Mouse (Mus musculus): Measurements from ENCODE around the gene Rps27rt. TPM values are rescaled to one million over a fixed set of nuclear protein-coding genes. Genes with fewer than 3 reads are reported as not detected.
"Not testable (repeated sequence)": the region's sequence is repeated elsewhere in the genome, so short reads cannot be mapped to it uniquely, and the experiment has no call there.

Rps27rt gene
- polyA plus RNA-seq (2015; fragmentation: Nextera tagmentation; extraction: Ambion mirVana), result 111 and 184 TPM in 2 replicates

DNA sequence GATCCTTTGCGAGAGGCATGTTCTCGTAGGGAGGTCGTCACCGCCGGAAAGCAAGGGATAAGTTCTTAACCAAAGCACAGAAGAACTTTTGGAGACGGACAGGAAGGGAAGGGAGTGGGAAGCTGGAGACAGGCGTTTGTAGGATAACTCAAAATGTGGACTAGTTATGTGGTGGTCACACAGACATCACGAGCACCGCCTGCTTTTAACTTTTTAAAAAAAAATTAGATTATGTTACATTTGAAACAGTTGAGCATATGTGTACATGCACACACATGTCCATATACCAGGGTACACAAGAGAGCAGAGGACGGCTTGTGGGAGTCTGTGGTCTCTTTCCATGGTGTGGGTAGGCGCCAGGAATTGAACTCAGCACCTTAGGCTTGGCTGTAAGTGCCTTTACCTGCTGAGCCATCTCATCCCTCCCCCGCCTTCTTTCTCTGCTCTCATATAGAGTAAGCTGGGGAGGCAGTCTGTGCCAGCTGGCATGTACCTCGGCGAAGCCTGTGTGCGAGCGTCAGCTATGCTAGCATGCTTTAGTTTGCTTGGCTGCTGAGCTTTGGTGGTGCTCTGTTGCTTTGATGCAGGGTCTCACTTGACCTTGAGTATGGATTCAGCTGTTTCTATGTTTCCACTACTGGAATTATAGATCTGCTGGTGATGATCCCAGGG, at the start of gene Rps27rt:
Rps27rt (minus strand) TSS at position 51 of the 672 bp plus-strand sequence.
- Histone ChIP-seq H3K27ac (replicated peaks) (no peak within 1 kb of the TSS), H3K9me3 (replicated peaks) (no peaks in the 10 kb centered on the region), H3K4me3 (replicated peaks) (no peak within 1 kb of the TSS), H3K36me3 (replicated peaks) (no peaks in the 10 kb centered on the region), H3K4me1 (replicated peaks) (no peaks in the 10 kb centered on the region), H3K9ac (no peak within 1 kb of the TSS), H3K4me2 (no peak within 1 kb of the TSS), H3K27me3 (peaks cover 37% of the 10 kb centered on the region)
- WGBS (ENCODE audit: insufficient replicate concordance), result 76% methylated on average over 16 of the region's 16 CpGs
- ATAC-seq (ENCODE audit: insufficient read depth), result no peak

- H3K9ac ChIP-seq; ATAC-seq (ENCODE audit: insufficient read depth); H3K4me3 ChIP-seq (replicated peaks); H3K27ac ChIP-seq (replicated peaks); H3K4me2 ChIP-seq; H3K9me3 ChIP-seq (replicated peaks); H3K4me1 ChIP-seq (replicated peaks); H3K27me3 ChIP-seq; H3K36me3 ChIP-seq (replicated peaks): not testable (repeated sequence)
- 73% methylated on average over 1 of the region's 1 CpGs for WGBS (ENCODE audit: insufficient replicate concordance)
Observed at GRCm38 (mm10) chr9:115031046-115031445, 48.5 kb upstream of the Rps27rt start.

DNA sequence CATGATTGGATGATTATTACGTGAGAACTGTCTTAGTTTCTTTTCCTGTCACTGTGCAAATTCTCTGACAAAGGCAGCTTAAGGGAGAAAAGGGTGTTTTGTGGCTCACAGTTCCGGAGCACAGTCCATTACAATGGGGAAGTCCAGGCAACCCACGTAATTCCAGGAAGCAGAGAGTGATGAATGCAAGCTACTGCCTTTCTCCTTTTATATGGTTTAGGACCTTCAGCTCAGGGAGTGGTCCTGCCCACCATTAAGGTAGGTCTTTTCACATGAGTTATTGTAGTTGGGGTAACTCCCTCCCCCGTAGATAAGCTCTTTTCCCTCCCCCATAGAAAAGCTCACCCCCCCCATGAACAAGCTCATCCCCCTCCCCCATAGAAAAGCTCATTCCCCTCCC, 48.0 kb upstream of the Rps27rt start:
- Histone ChIP-seq H3K4me1 (replicated peaks) (no peaks in the 10 kb centered on the region), H3K9me3 (replicated peaks) (no peaks in the 10 kb centered on the region), H3K27ac (replicated peaks) (no peak overlapping the region), H3K9ac (no peak overlapping the region), H3K27me3 (no peaks in the 10 kb centered on the region), H3K36me3 (replicated peaks) (no peaks in the 10 kb centered on the region), H3K4me2 (no peak overlapping the region), H3K4me3 (replicated peaks) (no peak overlapping the region)
- no peak for ATAC-seq (ENCODE audit: insufficient read depth)
- 47% methylated on average over 4 of the region's 4 CpGs for WGBS (ENCODE audit: insufficient replicate concordance)

DNA sequence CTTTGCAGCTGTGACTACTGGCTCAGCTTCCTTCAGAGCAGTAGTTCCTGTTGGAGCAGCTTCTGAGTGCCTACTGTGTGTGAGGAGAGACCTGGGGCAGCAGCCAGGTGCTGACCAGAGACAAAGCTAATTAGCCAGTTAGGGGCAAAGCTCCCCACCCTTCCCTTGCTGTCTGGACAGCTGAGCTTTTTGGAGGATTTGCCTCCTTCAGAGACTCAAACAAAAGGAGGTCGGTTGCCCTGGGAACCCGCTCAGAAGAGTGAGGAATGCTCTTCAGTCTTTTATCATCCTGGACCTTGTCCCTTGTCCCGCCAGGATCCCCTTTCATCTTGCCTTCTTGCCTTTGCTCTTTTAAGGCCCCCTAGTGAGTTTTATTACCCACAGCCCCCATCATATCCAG, 46.8 kb upstream of the Rps27rt start:
- no peak overlapping the region for H3K4me3 ChIP-seq (replicated peaks)
- no peak overlapping the region for H3K9ac ChIP-seq
- no peaks in the 10 kb centered on the region for H3K27me3 ChIP-seq
- no peak overlapping the region for H3K4me2 ChIP-seq
- 46% methylated on average over 3 of the region's 3 CpGs for WGBS (ENCODE audit: insufficient replicate concordance)
- H3K4me1 ChIP-seq (replicated peaks), result no peaks in the 10 kb centered on the region
- no peak overlapping the region for H3K27ac ChIP-seq (replicated peaks)
- ATAC-seq (ENCODE audit: insufficient read depth), result no peak
- H3K36me3 ChIP-seq (replicated peaks), result no peaks in the 10 kb centered on the region
- no peaks in the 10 kb centered on the region for H3K9me3 ChIP-seq (replicated peaks)

- Histone ChIP-seq H3K4me2 (no peak overlapping the region), H3K36me3 (replicated peaks) (no peaks in the 10 kb centered on the region), H3K27me3 (no peaks in the 10 kb centered on the region), H3K27ac (replicated peaks) (no peak overlapping the region), H3K9me3 (replicated peaks) (no peaks in the 10 kb centered on the region), H3K9ac (no peak overlapping the region), H3K4me3 (replicated peaks) (no peak overlapping the region), H3K4me1 (replicated peaks) (no peaks in the 10 kb centered on the region)
- no peak for ATAC-seq (ENCODE audit: insufficient read depth)
- 73% methylated on average over 10 of the region's 10 CpGs for WGBS (ENCODE audit: insufficient replicate concordance)
Observed at GRCm38 (mm10) chr9:115023708-115024383, 41.3 kb upstream of the Rps27rt start.

- no peak overlapping the region for H3K4me2 ChIP-seq
- no peak for ATAC-seq (ENCODE audit: insufficient read depth)
- no peaks in the 10 kb centered on the region for H3K9me3 ChIP-seq (replicated peaks)
- no peaks in the 10 kb centered on the region for H3K27me3 ChIP-seq
- no peaks in the 10 kb centered on the region for H3K4me1 ChIP-seq (replicated peaks)
- no peak overlapping the region for H3K27ac ChIP-seq (replicated peaks)
- no peak overlapping the region for H3K4me3 ChIP-seq (replicated peaks)
- WGBS (ENCODE audit: insufficient replicate concordance), result 52% methylated on average over 3 of the region's 3 CpGs
- H3K9ac ChIP-seq, result no peak overlapping the region
- no peaks in the 10 kb centered on the region for H3K36me3 ChIP-seq (replicated peaks)
Observed at GRCm38 (mm10) chr9:115023137-115023536, 40.6 kb upstream of the Rps27rt start.

DNA sequence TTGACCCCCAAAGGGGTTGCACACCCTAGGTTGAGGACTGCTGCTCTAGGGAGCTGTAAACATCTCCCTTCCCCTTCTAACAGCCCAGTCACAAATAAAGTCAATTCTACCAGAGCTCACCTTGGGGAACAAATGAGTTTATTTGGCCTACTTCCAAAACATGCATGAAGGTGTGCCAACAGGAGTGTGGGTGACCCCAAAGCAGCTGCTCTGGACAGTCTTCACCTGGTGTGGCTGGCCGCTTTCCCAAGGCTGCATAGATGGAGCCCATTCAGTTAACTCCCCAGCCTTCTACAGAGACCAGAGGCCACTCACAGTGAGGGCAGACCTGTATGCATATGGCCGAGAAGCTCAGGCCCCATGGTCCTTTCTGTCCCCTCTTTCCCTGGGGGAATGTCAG, 38.9 kb upstream of the Rps27rt start:
- H3K4me3 ChIP-seq (replicated peaks), result no peak overlapping the region
- no peaks in the 10 kb centered on the region for H3K9me3 ChIP-seq (replicated peaks)
- H3K27ac ChIP-seq (replicated peaks), result no peak overlapping the region
- no peaks in the 10 kb centered on the region for H3K27me3 ChIP-seq
- no peak for ATAC-seq (ENCODE audit: insufficient read depth)
- H3K9ac ChIP-seq, result no peak overlapping the region
- no peaks in the 10 kb centered on the region for H3K36me3 ChIP-seq (replicated peaks)
- no peak overlapping the region for H3K4me2 ChIP-seq
- no peaks in the 10 kb centered on the region for H3K4me1 ChIP-seq (replicated peaks)
- 57% methylated on average over 2 of the region's 2 CpGs for WGBS (ENCODE audit: insufficient replicate concordance)

DNA sequence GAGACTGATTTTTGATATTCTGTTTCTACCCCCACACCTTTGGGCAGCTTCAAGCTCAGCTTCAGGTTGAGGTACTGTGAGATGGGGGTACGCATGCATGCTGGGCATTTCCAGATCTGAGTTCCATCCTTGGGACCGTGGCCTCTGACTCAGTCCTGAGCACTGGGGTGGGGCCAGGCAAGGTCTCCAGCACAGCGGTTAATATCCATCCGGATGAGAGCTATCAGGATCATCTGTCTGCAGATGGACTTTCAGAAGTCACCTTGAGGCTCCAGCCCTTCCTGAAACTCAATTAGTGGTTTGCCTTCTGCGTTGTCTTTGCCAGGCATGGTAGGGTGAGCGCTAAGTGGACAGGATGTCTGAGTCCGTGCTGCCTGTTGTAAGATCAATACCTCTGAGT, 37.6 kb upstream of the Rps27rt start:
- Histone ChIP-seq H3K36me3 (replicated peaks) (no peaks in the 10 kb centered on the region), H3K4me2 (no peak overlapping the region), H3K4me3 (replicated peaks) (no peak overlapping the region), H3K4me1 (replicated peaks) (no peaks in the 10 kb centered on the region), H3K27me3 (no peaks in the 10 kb centered on the region), H3K27ac (replicated peaks) (no peak overlapping the region), H3K9me3 (replicated peaks) (no peaks in the 10 kb centered on the region), H3K9ac (no peak overlapping the region)
- WGBS (ENCODE audit: insufficient replicate concordance), result 70% methylated on average over 7 of the region's 7 CpGs
- no peak for ATAC-seq (ENCODE audit: insufficient read depth)

DNA sequence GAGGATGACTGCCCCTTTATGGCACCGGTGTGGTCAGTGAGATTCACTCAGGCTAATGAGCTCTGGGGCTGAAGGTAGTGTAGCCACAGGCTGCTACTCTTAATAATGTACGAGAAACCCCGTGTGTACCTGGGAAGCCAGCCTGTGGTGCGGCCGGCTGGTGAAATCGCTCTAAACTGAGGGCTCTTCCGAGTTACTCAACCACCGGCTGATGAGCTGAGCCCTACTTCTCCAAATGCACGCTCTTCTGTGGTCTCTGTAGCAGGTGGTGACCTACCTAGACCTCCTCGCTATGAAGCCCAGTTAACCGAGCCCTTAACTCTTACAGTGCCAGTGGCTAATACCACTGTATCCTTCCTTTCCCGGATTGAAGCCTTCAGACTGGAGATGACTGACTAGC, 29.8 kb upstream of the Rps27rt start:
- no peaks in the 10 kb centered on the region for H3K27me3 ChIP-seq
- H3K4me3 ChIP-seq (replicated peaks), result no peak overlapping the region
- H3K27ac ChIP-seq (replicated peaks), result no peak overlapping the region
- no peak overlapping the region for H3K9ac ChIP-seq
- H3K9me3 ChIP-seq (replicated peaks), result no peaks in the 10 kb centered on the region
- no peak overlapping the region for H3K4me2 ChIP-seq
- WGBS (ENCODE audit: insufficient replicate concordance), result 41% methylated on average over 12 of the region's 12 CpGs
- ATAC-seq (ENCODE audit: insufficient read depth), result no peak
- H3K36me3 ChIP-seq (replicated peaks), result no peaks in the 10 kb centered on the region
- H3K4me1 ChIP-seq (replicated peaks), result no peaks in the 10 kb centered on the region

DNA sequence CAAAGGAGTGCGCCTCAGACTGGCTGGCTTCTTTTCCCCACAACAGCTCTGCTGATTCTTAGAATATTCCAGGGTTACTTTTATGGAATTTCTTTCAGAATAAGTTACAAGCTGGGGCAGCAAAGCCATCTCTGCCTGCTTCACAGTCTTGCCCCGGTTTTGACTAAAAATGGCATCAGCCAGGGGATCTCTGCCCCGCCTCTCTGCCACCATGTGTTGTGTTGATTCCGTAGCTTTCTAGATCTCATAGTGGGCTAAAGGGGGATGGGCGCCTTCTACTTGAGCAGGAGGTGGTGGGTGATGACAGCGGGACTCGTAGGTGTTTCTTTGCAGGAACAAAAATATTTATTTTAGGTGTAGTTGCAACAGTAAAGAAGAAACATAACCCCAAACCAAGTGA, 25.7 kb upstream of the Rps27rt start:
- Histone ChIP-seq H3K9me3 (replicated peaks) (no peaks in the 10 kb centered on the region), H3K9ac (no peak overlapping the region), H3K4me2 (no peak overlapping the region), H3K27me3 (no peaks in the 10 kb centered on the region), H3K27ac (replicated peaks) (no peak overlapping the region), H3K4me1 (replicated peaks) (no peaks in the 10 kb centered on the region), H3K4me3 (replicated peaks) (no peak overlapping the region), H3K36me3 (replicated peaks) (no peaks in the 10 kb centered on the region)
- WGBS (ENCODE audit: insufficient replicate concordance), result 69% methylated on average over 7 of the region's 7 CpGs
- no peak for ATAC-seq (ENCODE audit: insufficient read depth)

GRCm38 (mm10) chr9:115007776-115008175, 25.2 kb upstream of the Rps27rt start:
- Histone ChIP-seq H3K9ac (no peak overlapping the region), H3K27ac (replicated peaks) (no peak overlapping the region), H3K9me3 (replicated peaks) (no peaks in the 10 kb centered on the region), H3K4me3 (replicated peaks) (no peak overlapping the region), H3K4me1 (replicated peaks) (no peaks in the 10 kb centered on the region), H3K4me2 (no peak overlapping the region), H3K36me3 (replicated peaks) (no peaks in the 10 kb centered on the region), H3K27me3 (no peaks in the 10 kb centered on the region)
- 66% methylated on average over 6 of the region's 6 CpGs for WGBS (ENCODE audit: insufficient replicate concordance)
- no peak for ATAC-seq (ENCODE audit: insufficient read depth)

- Histone ChIP-seq H3K9me3 (replicated peaks) (no peaks in the 10 kb centered on the region), H3K4me1 (replicated peaks) (no peaks in the 10 kb centered on the region), H3K4me2 (no peak overlapping the region), H3K9ac (no peak overlapping the region), H3K36me3 (replicated peaks) (no peaks in the 10 kb centered on the region), H3K27ac (replicated peaks) (no peak overlapping the region), H3K4me3 (replicated peaks) (no peak overlapping the region), H3K27me3 (no peaks in the 10 kb centered on the region)
- no peak for ATAC-seq (ENCODE audit: insufficient read depth)
- WGBS (ENCODE audit: insufficient replicate concordance), result 65% methylated on average over 10 of the region's 10 CpGs
Observed at GRCm38 (mm10) chr9:115005446-115005845, 22.9 kb upstream of the Rps27rt start.

All from liver, embryonic 15.5 days (tissue).